Mouse (Mus musculus) T-helper 2 cell (primary cell): ENCODE measurements at regions not wholly inside any gene's neighbourhood (a gene's known extent, or its start where the extent isn't known, plus 50 kb on each side); places are given as distances from the start of the nearest gene placed in this dataset.

ENCODE experiments used
- in situ Hi-C: fragments of 300-600 bp; cut with MboI, MseI; formaldehyde crosslinking; loops from one replicate; pipeline ENCODE4 v1.15.1; 2025; ENCODE audit warnings: high pct_unique_total_duplicates

- in situ Hi-C loops = no loop called here
Observed at GRCm38 (mm10) chr4:95304006-95304405, 252.0 kb upstream of the Jun start.

- in situ Hi-C loops = no loop called here
Observed at GRCm38 (mm10) chr4:95307134-95307533, 250.2 kb upstream of the Fggy start.

DNA sequence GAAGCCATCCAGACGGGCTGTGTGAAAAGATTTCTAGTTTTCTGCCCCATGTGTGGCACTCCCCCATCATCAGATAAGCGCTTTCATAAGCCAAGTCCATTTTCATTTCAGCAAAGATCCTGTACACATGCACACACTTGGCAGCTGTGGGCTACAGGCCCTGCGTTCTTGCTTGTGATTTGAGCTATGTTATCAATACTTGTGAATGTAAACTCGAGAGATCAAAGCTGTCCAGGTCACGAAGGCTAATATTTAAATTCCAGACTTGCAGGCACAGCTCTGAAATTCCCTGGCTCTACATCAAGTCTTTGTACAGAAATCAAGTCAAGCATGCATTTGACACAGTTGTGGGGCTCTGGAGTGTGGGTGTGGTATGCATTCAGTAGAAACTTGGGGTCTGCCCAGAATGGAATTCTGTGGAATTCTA, 248.8 kb upstream of the Fggy start:
- in situ Hi-C loops = no loop called here

DNA sequence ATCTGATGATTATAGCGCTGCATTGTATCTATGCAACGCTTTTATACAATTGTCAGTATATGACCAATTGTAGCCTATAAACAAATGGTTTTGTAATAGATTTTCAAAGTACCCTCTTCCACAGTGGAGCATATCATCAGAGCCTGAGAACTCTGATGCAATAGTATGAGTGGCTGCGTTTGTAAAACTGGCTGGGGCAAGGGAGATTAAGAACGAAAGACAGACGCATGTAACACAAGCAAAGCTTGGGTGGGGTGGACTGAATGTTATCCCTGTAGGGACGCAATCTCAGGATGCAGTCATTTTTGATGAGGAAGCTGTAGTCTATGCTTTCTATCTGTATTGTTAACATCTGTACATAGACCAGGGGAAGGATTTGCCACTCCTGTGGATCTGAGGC, 246.9 kb upstream of the Fggy start:
- in situ Hi-C loops = no loop called here

DNA sequence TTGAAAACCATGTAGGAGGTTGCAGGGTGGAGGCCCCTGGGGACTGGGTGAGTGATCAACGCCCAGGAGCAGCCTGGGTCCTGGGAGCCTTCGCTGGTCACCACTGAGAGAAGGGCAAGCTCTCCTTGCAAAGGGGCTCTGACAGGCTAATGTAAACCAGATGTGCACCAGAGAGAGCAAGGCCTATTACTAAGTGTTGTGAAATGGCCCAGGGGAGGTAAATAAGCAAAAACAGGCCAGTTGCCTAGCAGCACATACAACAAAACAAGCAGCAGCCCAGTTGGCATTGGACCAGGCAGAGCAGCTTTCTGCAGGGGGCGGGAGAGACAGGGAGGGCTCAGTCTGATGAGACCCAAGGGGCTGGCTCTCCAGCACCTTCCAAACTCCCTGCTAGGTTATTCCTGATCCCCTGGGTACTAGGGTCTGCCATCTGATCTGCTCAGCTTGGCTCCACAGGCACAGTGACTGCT, 239.5 kb upstream of the Fggy start:
- in situ Hi-C loops = no loop called here

DNA sequence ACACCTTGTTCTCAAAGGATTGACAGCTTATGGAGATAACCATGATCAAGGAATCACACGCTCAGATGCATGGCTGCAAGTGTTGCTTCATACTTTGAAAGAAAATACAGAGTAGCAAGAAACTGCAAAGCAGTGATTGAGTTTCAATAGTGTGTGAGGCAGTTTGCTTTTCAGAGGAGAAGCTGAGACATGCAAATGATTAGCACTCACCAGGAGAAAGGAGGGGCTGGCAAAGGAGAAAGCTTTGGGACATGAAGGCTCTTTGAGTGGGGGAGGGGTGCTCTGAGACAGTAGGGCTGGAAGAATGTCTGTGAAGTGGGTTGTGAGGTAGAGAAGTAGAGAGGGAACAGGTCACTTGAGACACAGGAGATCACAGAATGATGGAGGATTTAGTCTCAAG, 238.7 kb upstream of the Fggy start:
- in situ Hi-C loops = no loop called here

GRCm38 (mm10) chr4:95319036-95319435, 238.3 kb upstream of the Fggy start:
- in situ Hi-C loops = no loop called here

DNA sequence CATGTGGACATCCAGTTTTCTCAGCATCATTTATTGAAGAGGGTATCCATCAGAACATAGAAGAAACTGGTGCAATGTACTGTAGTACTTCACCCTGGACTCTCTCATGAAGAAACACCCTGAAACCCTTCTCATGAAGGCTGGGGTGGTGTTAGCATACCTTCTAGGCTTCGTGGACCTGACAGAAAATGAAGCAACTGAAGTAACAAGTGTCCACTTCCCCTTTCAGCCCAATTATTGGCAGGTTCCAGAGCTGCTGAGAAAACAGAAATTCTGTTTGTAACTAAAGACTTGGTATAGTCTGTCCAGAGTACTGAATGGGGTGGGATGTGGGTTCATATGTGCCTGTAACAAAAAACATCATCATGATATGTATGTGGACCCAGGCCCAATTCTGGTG, 231.4 kb upstream of the Fggy start:
- in situ Hi-C loops = no loop called here

GRCm38 (mm10) chr4:95339822-95340221, 217.5 kb upstream of the Fggy start:
- in situ Hi-C loops = no loop called here

- in situ Hi-C loops = no loop called here
Observed at GRCm38 (mm10) chr4:95340926-95341325, 216.4 kb upstream of the Fggy start.

GRCm38 (mm10) chr4:95346722-95347197, 210.5 kb upstream of the Fggy start:
- in situ Hi-C loops = no loop called here

- in situ Hi-C loops = no loop called here
Observed at GRCm38 (mm10) chr4:95347436-95347835, 209.9 kb upstream of the Fggy start.

DNA sequence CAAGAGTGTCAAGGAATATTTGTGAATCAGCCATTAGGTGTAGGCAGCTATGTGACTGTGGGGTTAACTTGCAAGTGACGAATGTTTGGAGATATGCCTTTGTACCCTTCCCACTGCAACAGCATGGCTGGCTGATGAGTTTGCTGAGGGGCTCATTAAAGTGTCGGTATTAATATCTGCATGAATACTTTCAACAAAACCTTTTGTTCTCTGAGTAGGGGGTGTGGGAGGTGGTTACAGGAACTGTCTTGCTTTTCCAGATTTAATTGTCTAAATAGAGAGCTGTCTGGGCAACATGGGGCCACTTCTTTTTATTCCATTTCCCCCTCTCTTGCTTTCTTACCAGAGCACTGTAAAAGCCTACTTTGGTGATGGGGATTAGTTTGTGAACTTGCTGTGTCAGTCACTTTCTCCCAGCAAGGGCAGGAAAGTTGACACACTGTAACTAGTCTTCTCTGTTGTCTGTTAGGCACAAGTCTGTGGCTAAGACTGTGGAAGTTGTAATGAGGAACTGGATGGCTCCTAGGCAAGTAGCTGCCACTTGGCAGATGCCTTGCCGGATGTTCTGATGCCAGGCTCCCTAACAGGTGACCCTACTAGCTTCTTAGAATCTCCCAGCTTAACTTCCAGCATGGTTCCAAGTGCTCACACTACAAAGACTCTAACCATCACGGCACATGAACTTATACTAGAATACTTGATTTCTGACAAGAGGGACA, 208.7 kb upstream of the Fggy start:
- in situ Hi-C loops = no loop called here

- in situ Hi-C loops = no loop called here
Observed at GRCm38 (mm10) chr4:95353894-95354319, 203.4 kb upstream of the Fggy start.

DNA sequence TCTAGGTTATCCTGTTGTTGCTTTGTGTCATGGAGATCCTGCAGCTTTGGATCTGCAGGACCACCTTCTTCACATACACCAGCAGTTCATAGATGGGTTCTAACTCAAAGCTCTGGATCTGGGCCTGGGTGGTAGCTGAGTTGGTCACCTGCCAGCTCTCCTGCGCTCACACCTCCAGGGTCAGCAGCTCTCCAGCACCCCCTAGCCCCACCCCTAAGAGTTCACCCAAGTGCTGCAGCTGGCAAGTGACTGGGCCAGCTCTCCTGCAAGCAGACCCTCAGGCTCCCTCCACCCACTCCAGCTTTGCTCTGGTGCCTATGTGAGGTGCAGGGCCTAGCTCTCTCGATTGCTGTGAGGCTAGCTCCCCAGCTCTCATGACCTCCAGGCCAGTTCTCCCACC, 198.6 kb upstream of the Fggy start:
- in situ Hi-C loops = no loop called here

DNA sequence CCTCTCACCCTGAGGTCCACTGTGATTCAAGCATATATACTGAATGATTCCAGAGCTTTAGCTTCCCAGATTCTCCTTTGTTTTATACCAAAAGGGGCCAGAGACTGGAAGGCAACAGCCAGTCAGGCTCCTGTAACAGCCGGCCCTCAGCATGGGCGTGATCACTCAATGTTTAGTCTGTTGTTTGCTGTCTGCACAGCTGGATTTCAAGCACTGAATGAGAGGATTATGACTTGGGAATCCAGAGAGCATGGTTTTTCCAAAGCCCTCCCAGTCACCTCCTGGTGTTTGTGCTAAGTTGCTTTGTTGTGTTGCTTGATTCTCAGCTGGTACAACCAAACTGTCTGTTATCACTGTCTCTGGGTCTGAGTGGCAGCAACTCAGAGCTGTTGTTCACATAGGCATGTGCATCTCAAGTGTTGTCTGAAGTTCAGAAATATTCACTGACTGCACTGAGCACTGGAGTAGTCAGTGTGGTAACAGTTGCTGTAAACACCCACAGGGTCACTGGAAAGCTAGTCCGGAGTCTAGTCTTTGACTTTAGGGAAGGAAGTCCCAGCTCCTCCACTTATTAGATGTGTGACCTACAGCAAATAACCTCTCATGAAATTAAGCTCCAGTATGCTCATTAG, 196.9 kb upstream of the Fggy start:
- in situ Hi-C loops = no loop called here

DNA sequence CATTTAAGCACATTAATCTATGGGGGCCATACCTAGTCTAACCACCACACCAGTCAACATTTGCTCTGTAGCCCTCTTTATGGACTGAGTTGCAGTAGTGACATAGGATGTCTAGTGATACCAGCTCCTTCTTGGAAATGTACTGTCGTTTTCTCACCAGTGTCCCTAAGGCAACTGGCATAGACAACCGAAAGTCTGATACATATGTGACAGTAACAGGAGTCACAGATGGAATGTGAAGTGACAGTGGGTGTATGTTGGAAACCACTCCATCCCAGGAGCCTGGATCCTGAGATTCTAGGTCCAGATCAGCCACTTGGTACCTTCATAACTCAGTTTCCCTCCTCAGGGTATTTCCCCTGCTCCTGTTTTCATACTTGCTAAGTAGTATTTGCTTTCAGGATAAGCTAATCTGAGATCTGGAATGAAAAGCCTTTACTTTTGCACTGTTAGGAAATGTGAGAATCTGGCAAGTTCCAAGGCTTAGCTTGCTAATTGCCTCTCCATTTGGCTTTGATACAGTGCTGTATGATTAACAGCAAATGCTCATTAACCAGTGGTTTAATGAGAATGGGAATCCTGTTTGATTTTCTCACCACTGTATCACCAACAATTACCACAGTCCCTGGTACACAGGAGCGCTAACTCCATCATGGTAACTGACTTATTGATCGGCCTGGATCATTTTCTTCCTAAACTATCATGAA, 192.8 kb upstream of the Fggy start:
- in situ Hi-C loops = no loop called here

GRCm38 (mm10) chr4:95376386-95376785, 180.9 kb upstream of the Fggy start:
- in situ Hi-C loops = no loop called here

DNA sequence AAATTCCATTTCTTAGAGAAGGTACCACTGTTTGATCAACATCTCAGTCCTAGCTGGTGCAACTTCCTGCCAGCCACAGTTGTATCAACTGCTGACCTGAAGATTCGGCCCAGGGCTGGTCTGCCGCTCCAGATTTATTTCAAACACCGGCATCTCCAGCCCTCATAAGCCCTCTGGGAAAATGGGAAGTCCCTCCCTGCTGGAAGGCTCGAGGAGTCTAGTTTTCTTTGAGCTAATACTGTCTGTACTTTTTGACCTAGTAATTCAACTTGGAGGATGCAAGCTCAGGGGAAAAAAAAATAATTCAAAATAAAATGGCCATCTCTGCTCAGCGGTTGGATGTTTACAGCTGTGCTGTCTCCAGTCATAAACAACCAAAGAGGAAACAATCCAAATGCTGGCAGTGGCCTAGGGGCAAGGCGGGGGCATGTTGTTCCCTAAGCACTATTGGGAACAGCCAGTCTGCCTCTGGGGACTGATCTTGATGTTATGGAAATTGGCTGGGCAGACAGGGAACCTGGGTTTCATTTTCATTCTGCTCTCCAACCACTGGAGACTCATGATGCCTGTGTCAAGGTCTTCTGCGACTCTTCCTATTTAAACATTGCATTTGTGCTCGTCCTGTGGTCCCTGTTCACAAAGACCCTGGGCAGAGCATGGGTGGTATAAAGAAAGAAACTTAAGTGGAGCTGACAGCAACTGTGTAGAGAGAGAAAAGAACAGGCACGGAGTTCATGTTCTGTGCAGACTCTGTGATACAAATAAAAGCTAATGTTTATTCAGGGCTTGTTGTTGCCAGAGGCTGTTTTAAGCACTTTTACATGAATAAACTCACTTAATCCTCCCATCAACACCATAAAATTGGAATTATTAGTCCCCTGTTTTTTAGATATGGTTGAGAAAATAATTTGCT, 179.8 kb upstream of the Fggy start:
- in situ Hi-C loops = no loop called here

- in situ Hi-C loops = no loop called here
Observed at GRCm38 (mm10) chr4:95378645-95379044, 178.7 kb upstream of the Fggy start.

DNA sequence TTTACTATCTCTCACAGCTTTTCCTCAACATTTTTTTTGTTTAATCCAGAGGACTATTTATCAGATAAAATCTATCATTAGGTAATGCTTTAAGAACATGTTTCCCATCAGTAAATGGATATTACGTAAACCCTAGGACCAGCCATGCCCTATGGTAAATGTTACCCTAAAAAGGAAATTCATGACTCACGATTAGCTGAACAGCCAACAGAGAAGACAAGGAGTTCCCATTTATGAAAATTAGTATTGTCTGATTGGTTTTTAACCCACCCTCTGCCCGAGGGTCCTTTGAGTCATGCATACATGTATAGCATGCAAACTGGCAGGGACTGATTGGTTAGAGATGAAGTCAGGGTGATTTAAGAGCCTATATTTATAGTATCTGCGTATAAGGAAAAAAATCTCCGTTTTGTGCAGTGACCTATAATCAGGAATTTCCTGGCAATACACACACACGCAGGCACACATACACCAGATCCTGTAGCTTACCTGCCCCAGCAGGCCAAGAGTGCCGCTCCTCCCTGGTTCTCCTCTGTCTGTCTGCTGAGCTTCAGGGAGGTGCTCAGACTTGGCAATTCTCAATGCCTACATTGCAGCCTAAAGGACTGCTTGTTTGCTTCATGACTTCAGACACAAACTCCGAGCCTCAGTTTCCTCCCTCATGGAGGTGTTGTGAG, 174.0 kb upstream of the Fggy start:
- in situ Hi-C loops = no loop called here
